Mouse (Mus musculus) thymus, adult 18-20 months (tissue): ENCODE data around the gene Rpl26.
"Not testable (repeated sequence)": the region's sequence is repeated elsewhere in the genome, so short reads cannot be mapped to it uniquely, and the experiment has no call there.

Source experiments
- DNase-seq, 2 experiments: peaks; one replicate each; pipeline ENCODE4 v3.0.0; 2022; ENCODE audit warnings: mixed read lengths in 2 of 2

Gene Rpl26

DNA sequence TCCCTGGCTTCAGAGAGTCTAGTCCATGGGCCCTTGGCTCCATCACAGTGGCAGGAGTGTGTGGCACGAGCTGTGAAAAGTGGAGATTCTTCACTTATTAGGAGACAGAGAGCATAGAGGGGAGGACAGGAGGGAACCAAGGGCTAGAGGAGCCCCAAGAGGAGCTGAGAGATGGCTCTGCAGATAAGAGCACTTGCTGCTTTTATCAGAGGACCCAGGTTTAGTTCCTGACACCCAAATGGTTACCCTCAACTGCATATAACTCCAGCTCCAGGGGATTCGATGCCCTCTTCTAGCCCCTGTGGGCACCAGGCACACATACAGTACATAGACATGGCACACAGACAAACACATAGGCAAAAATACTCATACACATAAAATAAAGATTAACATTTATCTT, 23.4 kb downstream of the Rpl26 start:
- DNase-seq: no peak

GRCm38 (mm10) chr11:68926981-68927380, 25.6 kb downstream of the Rpl26 start, which contains the start of gene Odf4:
Gene Odf4 (minus strand): TSS chr11:68927081.
- DNase-seq: no peak

DNA sequence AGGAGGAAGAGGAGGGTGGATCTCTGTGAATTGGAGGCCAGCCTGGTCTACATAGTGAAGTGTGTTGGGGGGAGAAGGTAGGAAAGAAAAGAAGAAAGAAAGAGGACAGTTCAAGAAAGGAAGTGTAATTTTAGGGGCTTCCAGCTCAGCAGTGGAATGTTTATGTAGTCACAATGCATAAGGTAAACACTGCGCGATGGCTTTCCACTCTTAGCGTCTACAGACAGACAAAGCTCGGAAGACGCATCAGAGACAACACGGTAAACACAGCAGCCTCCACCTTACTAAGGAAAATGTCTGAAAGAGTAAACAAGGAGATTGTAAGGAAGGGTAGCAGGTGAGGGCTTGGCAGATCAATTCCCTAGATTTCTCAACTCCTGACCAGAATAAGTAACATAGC, 28.6 kb downstream of the Rpl26 start:
- DNase-seq: no peak

- no peak for DNase-seq
Measured at GRCm38 (mm10) chr11:68933885-68934507, 32.6 kb downstream of the Rpl26 start.

DNA sequence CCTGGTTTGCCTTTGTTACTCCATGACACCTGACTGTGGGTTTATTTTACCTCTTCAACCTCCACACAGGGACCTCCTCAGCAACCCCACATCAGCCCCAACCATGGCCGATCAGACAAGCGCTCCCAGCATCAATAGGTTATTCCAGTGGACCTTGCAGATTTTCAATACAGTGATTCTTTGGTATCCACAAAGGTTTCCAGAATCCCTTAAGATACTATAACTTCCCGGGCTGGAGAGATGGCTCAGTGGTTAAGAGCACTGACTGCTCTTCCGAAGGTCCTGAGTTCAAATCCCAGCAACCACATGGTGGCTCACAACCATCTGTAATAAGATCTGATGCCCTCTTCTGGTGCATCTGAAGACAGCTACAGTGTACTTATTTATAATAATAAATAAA, 35.6 kb downstream of the Rpl26 start:
- DNase-seq: not testable (repeated sequence)

GRCm38 (mm10) chr11:68939451-68940304, 38.3 kb downstream of the Rpl26 start:
- peak; percentile 73 to 80 for DNase-seq

- no peak for DNase-seq
Measured at GRCm38 (mm10) chr11:68940516-68940915, 39.1 kb downstream of the Rpl26 start.

- no peak for DNase-seq
Measured at GRCm38 (mm10) chr11:68942731-68943130, 41.3 kb downstream of the Rpl26 start.

- DNase-seq: no peak
Measured at GRCm38 (mm10) chr11:68945245-68945644, 43.9 kb downstream of the Rpl26 start.

DNA sequence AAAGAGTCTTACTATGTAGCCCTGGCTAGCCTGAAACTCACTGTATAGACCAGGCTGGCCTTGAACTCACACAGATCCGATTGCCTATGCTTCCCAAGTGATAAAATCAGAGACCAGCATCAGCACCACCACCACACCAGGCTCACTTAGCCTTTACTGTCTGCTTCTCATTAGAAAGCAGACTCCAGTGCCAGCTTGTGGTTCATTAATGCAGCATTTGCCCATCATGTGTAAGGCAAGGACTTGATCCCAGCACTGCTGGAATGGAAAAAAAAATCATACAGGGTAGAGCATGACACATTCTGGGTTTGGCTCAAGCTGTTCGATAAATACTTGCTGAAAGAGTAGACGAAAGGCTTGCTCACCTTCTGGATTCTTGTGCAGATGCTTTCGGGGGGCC, 44.6 kb downstream of the Rpl26 start:
- no peak for DNase-seq

- no peak for DNase-seq
Measured at GRCm38 (mm10) chr11:68946806-68947440, 45.5 kb downstream of the Rpl26 start.

DNA sequence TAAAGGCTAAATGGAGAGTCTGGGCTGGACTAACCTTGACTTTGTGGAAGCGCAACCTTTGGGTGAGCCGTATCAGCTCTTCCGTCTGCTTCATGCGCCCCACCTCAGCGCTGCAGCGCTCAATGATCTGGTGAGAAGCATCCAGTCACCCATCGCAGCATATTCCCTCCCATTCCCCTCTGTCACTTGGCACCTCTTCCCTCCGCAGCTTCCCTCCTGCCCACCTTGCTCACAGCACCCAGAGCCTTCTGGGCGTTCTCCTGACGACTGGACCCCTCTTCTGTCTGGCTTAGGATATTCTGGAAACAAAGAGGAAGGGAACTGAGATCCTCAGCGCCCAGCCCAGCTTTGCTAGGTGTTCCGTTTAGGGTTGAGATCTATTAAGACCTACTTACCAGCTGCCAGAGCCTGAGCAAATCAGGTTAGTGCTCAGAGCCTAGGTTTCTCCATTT, 46.2 kb downstream of the Rpl26 start:
- DNase-seq: no peak

- DNase-seq: no peak
Measured at GRCm38 (mm10) chr11:68953903-68954302, 52.5 kb downstream of the Rpl26 start.

DNA sequence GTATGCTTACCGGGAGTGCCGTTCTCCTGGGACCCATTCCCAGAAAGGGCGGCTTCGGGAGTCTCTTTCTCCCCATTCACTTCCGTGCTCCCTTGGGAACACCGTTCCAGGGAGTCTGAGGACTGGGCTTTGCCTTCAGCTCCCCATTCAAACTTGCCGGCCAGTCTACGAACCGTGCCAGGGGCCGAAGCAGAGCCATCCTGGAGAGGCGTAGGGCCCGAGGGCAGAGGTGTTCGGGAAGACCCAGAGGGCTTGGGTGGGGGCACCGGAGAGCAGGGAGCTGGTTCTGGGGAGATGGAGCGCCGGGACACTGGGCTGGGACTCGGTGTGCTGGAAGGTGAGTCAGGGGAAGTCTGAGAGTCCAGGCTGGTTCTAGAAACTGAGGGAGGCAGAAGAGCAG, 53.0 kb downstream of the Rpl26 start:
- no peak for DNase-seq

GRCm38 (mm10) chr11:68955473-68955872, 54.1 kb downstream of the Rpl26 start:
- DNase-seq: no peak

- no peak for DNase-seq
Measured at GRCm38 (mm10) chr11:68956107-68956506, 54.7 kb downstream of the Rpl26 start.
